Mouse (Mus musculus) ES-E14 (cell line): ENCODE measurements around the gene Snrpf.

Experiments
- CHD2 ChIP-seq: IDR thresholded peaks from 2 replicates; pipeline ENCODE4 v1.6.1; 2014; ENCODE audit warnings: mild to moderate bottlenecking, low read depth, low read length, inconsistent platforms
- ZC3H11A ChIP-seq: IDR thresholded peaks from 2 replicates; pipeline ENCODE4 v1.6.1; 2012; ENCODE audit warnings: low read depth, mild to moderate bottlenecking, inconsistent platforms, low read length, borderline replicate concordance

GRCm38 (mm10) chr10:93542356-93542755 lies 47.1 kb downstream of the Snrpf start:
- TF ChIP-seq CHD2 (no peak), ZC3H11A (no peak)
